Mouse (Mus musculus) stomach, embryonic 16.5 days (tissue): Measurements from ENCODE around the gene Tsnaxip1. TPM values are rescaled to one million over a fixed set of nuclear protein-coding genes. Genes with fewer than 3 reads are reported as not detected.

Experiments used
- ATAC-seq: fragments of 200-750 bp; cut with Nextera tagmentation; 2 replicates; pipeline ENCODE4 v1.8.0; 2017; ENCODE audit warnings: moderate number of reproducible peaks, moderate TSS enrichment; ENCODE audit not compliant: insufficient read depth, low FRiP score
- H3K27ac ChIP-seq: fragments of 300-500 bp; sonication (generic); 2 replicates; pipeline ENCODE4 v1.5.1; 2014; ENCODE audit warnings: low read length
- H3K27me3 ChIP-seq: fragments of 300-500 bp; sonication (generic); 2 replicates; pipeline ENCODE4 v1.6.1; 2014; ENCODE audit warnings: low read length, control low read depth, mixed read lengths; ENCODE audit not compliant: control insufficient read depth, insufficient read depth
- H3K36me3 ChIP-seq: fragments of 300-500 bp; sonication (generic); 2 replicates; pipeline ENCODE4 v1.6.1; 2014; ENCODE audit warnings: low read length; ENCODE audit not compliant: control insufficient read depth, insufficient read depth
- H3K4me1 ChIP-seq: fragments of 300-500 bp; sonication (generic); 2 replicates; pipeline ENCODE4 v1.6.1; 2014; ENCODE audit warnings: low read length, control low read depth, mixed read lengths; ENCODE audit not compliant: control insufficient read depth, insufficient read depth
- H3K4me2 ChIP-seq: fragments of 300-500 bp; sonication (generic); 2 replicates; pipeline ENCODE4 v1.6.1; 2014; ENCODE audit warnings: low read depth, low read length, mixed read lengths
- H3K4me3 ChIP-seq: fragments of 300-500 bp; sonication (generic); replicated peaks from 2 replicates; pipeline ENCODE4 v1.5.1; 2014; ENCODE audit warnings: mild to moderate bottlenecking, low read length
- H3K9ac ChIP-seq: fragments of 300-500 bp; sonication (generic); 2 replicates; pipeline ENCODE4 v1.6.1; 2014; ENCODE audit warnings: low read length
- H3K9me3 ChIP-seq: fragments of 300-500 bp; sonication (generic); replicated peaks from 2 replicates; pipeline ENCODE4 v1.6.1; 2016; ENCODE audit warnings: low read length, control low read depth; ENCODE audit not compliant: control insufficient read depth
- WGBS: fragments of 180-500 bp; shearing (Covaris S2); extraction: QIAGEN DNeasy Blood & Tissue Kit; methylation state at CpG from one replicate; pipeline ENCODE4 v1.1.7; 2014; 5-methylcytosine and 5-hydroxymethylcytosine counted together
- polyA plus RNA-seq: library from polyadenylated mRNA; unstranded; fragments of >200 nt; fragmentation: Nextera tagmentation; extraction: Ambion mirVana; gene quantifications from 2 replicates; pipeline ENCODE4 v1.2.1, GENCODE M21; 2015

The Tsnaxip1 gene
- polyA plus RNA-seq = 0.10 and 0.18 TPM in 2 replicates

GRCm38 (mm10) chr8:105826861-105827848, at the start of gene Tsnaxip1, which contains the start of gene Ranbp10:
TSS of gene Tsnaxip1 (plus strand) at chr8:105827731.
TSS of gene Ranbp10 (minus strand) at chr8:105827350.
- Histone ChIP-seq H3K4me2 (peak within 1 kb of the TSS; percentile 95), H3K4me1 (peaks cover 15% of the 10 kb centered on the region), H3K36me3 (peaks cover 7% of the 10 kb centered on the region; the same call in 1 of the 2 replicates), H3K9me3 (no peaks in the 10 kb centered on the region), H3K27ac (peak within 1 kb of the TSS; percentile 76), H3K27me3 (no peaks in the 10 kb centered on the region), H3K4me3 (peak within 1 kb of the TSS; percentile 99), H3K9ac (peak within 1 kb of the TSS; percentile 96)
- peak; percentile 99 for ATAC-seq
- WGBS = under 1% methylated on average over 52 of the region's 52 CpGs

GRCm38 (mm10) chr8:105777833-105778232, 49.7 kb upstream of the Tsnaxip1 start:
- Histone ChIP-seq H3K27me3 (no peaks in the 10 kb centered on the region), H3K4me3 (no peak overlapping the region), H3K4me1 (no peaks in the 10 kb centered on the region), H3K4me2 (no peak overlapping the region), H3K9me3 (no peaks in the 10 kb centered on the region), H3K36me3 (peaks cover 26% of the 10 kb centered on the region), H3K9ac (no peak overlapping the region), H3K27ac (no peak overlapping the region)
- 88% methylated on average over 2 of the region's 2 CpGs for WGBS
- ATAC-seq = no peak

- Histone ChIP-seq H3K4me3 (no peak overlapping the region), H3K27me3 (no peaks in the 10 kb centered on the region), H3K4me1 (no peaks in the 10 kb centered on the region), H3K9ac (no peak overlapping the region), H3K4me2 (no peak overlapping the region), H3K27ac (no peak overlapping the region), H3K36me3 (peaks cover 9% of the 10 kb centered on the region; the same call in 1 of the 2 replicates), H3K9me3 (no peaks in the 10 kb centered on the region)
- WGBS = 89% methylated on average over 5 of the region's 5 CpGs
- ATAC-seq = no peak
Observed at GRCm38 (mm10) chr8:105780298-105780697, 47.2 kb upstream of the Tsnaxip1 start.

GRCm38 (mm10) chr8:105788241-105788640, 39.3 kb upstream of the Tsnaxip1 start:
- no peak for ATAC-seq
- no peak overlapping the region for H3K9ac ChIP-seq
- no peak overlapping the region for H3K27ac ChIP-seq
- no peaks in the 10 kb centered on the region for H3K4me1 ChIP-seq
- no peaks in the 10 kb centered on the region for H3K27me3 ChIP-seq
- WGBS = 95% methylated on average over 2 of the region's 2 CpGs
- H3K36me3 ChIP-seq = no peaks in the 10 kb centered on the region
- no peak overlapping the region for H3K4me3 ChIP-seq
- no peaks in the 10 kb centered on the region for H3K9me3 ChIP-seq
- H3K4me2 ChIP-seq = no peak overlapping the region

- Histone ChIP-seq H3K4me1 (no peaks in the 10 kb centered on the region), H3K36me3 (no peaks in the 10 kb centered on the region), H3K27me3 (no peaks in the 10 kb centered on the region), H3K4me3 (no peak overlapping the region), H3K27ac (no peak overlapping the region), H3K4me2 (no peak overlapping the region), H3K9me3 (no peaks in the 10 kb centered on the region), H3K9ac (no peak overlapping the region)
- ATAC-seq = no peak
- 52% methylated on average over 4 of the region's 4 CpGs for WGBS
Observed at GRCm38 (mm10) chr8:105788927-105789326, 38.6 kb upstream of the Tsnaxip1 start.

GRCm38 (mm10) chr8:105789626-105790025, 37.9 kb upstream of the Tsnaxip1 start:
- Histone ChIP-seq H3K4me2 (no peak overlapping the region), H3K4me1 (no peaks in the 10 kb centered on the region), H3K27ac (no peak overlapping the region), H3K9ac (no peak overlapping the region), H3K36me3 (no peaks in the 10 kb centered on the region), H3K27me3 (no peaks in the 10 kb centered on the region), H3K9me3 (no peaks in the 10 kb centered on the region), H3K4me3 (no peak overlapping the region)
- ATAC-seq = no peak

GRCm38 (mm10) chr8:105793331-105793730, 34.2 kb upstream of the Tsnaxip1 start:
- Histone ChIP-seq H3K4me1 (peaks cover under 1% of the 10 kb centered on the region; the same call in 1 of the 2 replicates), H3K4me3 (no peak overlapping the region), H3K4me2 (no peak overlapping the region), H3K27me3 (no peaks in the 10 kb centered on the region), H3K9ac (no peak overlapping the region), H3K27ac (peak overlapping the region; percentile 28; the same call in 1 of the 2 replicates), H3K9me3 (no peaks in the 10 kb centered on the region), H3K36me3 (no peaks in the 10 kb centered on the region)
- no peak for ATAC-seq
- WGBS = 82% methylated on average over 1 of the region's 1 CpGs

- 62% methylated on average over 3 of the region's 3 CpGs for WGBS
- no peak overlapping the region for H3K9ac ChIP-seq
- H3K4me3 ChIP-seq = no peak overlapping the region
- H3K36me3 ChIP-seq = no peaks in the 10 kb centered on the region
- no peak overlapping the region for H3K4me2 ChIP-seq
- peak; percentile 80 for ATAC-seq
- H3K9me3 ChIP-seq = no peaks in the 10 kb centered on the region
- peak overlapping the region; percentile 65 for H3K27ac ChIP-seq
- peaks cover 9% of the 10 kb centered on the region; the same call in 1 of the 2 replicates for H3K4me1 ChIP-seq
- no peaks in the 10 kb centered on the region for H3K27me3 ChIP-seq
Observed at GRCm38 (mm10) chr8:105794009-105794598, 33.4 kb upstream of the Tsnaxip1 start.

GRCm38 (mm10) chr8:105795785-105796184, 31.7 kb upstream of the Tsnaxip1 start:
- peak overlapping the region; percentile 65 for H3K27ac ChIP-seq
- no peak overlapping the region for H3K4me3 ChIP-seq
- peaks cover 23% of the 10 kb centered on the region; the same call in 1 of the 2 replicates for H3K4me1 ChIP-seq
- H3K36me3 ChIP-seq = no peaks in the 10 kb centered on the region
- H3K4me2 ChIP-seq = no peak overlapping the region
- no peak for ATAC-seq
- 66% methylated on average over 1 of the region's 1 CpGs for WGBS
- H3K27me3 ChIP-seq = no peaks in the 10 kb centered on the region
- no peak overlapping the region for H3K9ac ChIP-seq
- H3K9me3 ChIP-seq = no peaks in the 10 kb centered on the region
